Mouse (Mus musculus): ENCODE data around the gene Wdr86.

The Wdr86 gene

DNA sequence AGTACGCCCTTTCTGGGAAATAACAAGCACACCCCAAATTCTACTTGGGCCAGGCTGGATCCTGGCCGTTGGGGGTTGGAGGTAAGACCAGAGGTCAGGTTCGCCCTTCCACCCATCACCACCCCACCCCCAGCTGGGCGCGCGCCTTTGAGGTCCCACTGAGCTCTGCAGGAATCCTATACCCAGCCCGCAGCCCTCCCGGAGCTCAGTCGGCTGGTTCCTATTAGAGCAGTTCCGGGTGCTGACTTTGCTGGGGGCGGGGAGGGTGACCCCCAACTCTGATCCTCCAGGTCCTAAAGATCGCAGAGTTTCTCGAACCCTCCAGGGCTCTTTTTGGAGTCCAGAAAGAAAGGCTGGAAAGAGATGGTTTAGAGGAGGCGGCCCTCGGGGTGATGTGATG is 459 bp upstream of the Wdr86 start:
- no peak for DNase-seq

DNA sequence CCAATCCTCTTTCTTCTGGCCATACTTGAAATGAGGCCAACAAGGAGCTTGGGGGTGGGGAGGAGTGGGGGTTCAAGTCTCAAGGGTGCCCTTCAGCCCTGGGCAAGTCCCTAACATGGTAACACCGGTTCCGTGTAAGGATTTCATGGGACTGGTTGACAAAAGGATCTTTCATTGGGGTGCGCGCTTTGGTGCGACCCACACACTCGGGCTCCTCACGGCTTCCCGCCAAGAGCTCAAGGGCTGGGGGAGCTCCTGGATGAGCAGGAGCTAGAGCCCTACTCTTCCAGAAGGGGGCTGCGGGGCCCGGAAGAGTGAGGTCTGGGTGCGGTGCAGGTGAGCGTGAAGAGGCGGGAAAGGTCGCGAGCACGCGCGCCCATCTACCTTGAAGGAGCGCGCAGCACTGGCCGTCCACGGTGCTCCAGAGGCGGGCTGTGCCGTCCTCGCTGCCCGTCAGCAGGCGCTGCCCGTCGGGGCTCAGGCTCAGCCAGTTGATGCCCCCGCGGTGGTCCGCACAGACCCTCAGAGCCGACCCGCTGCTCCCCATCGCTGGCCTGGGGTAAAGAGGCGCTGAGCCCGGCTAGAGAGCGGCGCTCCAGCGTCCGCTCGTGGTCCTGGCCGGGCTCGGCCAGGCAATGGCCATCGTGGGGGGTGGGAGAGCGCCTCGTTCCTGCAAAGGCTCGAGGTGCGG is 585 bp downstream of the Wdr86 start:
- no peak for DNase-seq

DNA sequence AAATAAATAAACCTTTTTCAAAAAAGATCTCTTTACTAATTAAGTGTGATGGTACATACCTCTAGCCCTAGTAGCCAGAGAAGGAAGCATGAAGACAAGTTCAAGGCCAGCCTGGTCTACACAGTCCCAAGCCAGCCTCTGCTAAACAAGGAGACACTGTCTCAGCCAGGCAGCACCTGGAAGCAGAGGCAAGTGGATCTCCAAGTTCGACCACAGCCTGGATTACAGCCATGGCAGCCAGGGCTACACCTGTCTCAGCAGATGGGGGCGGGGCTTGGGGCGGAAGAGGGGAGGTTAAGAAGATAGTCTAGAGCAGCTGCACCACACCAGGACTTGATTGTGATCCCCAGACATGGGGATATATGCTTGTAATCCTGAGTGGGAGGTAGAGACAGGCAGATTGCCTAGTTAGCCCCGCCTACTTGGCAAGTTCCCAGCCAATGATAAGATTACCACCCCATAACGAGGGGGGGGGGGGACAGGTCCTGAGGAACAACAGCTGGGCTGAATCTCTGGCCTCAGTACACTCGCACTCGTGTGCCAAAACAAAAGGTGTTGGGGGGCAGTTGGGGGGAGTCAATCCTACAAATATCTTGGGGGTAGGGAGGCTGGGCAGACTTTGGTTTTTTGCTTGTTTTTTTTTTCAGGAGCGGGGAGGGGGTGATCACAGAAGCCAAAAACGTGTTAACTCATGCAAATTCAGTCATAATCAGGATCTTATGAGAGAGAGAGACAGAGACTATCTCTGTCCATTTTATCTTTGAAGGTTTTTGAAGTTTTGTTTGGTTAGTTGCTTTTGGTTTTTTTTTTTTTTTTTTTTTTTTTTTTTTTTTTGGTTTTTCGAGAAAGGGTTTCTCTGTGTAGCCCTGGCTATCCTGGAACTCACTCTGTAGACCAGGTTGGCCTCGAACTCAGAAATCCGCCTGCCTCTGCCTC is 3.4 kb downstream of the Wdr86 start:
- DNase-seq, result no peak

DNA sequence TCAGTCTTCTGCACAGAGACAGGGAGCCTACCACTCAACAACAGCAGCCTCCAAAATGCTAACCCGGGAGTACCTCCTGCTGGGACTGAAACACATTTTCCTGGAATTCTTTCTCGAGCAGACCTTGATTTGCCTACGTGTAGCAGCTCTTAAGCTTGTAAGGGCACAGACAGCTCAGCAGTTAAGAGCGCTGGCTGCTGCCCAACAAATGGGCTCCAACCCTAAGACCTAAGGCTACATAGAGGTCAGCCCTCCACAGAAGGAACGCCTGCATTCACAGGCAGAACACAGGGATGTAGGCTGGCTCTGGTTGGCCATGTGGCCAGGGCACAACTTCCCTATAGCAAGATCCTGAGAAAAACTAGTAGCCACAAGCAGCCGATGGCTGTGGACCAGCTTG is 4.6 kb downstream of the Wdr86 start:
- DNase-seq, result no peak

DNA sequence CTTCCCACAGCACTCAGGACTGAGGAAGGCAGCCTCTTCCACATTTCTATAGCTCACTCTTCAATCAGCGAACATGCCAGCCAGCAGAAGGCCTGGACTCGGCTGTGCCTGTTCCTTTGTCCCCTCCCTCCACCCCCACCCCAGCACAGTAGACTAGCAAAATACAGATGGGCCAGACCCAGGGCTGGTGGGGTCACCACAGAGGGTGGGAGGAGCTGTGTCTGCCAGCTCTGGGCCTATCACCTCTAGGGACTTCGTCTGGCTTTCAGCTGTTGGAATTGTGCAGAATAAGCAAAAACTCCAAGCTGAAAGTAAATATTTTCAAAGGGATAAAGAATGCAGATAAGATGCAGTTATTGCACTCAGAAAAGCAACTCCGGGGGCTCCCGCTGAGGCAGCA is 5.7 kb downstream of the Wdr86 start:
- no peak for DNase-seq

DNA sequence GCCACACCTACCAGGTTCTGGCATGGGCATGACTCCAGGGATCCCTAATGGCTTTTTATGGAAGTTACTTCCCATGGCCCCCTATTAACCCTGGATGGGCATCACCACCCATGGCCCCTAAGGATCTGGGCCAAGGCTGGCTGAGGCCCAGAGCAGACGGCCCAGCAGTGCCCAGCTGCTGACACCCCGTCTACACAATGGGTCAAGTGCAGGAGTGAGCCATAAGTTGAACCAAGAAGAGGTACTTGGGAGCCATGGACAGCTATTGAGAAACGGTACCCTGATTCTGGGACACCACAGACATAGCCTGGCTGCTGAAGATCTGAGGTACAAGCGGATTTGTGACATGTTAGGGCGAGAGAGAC is 6.3 kb downstream of the Wdr86 start:
- no peak for DNase-seq

DNA sequence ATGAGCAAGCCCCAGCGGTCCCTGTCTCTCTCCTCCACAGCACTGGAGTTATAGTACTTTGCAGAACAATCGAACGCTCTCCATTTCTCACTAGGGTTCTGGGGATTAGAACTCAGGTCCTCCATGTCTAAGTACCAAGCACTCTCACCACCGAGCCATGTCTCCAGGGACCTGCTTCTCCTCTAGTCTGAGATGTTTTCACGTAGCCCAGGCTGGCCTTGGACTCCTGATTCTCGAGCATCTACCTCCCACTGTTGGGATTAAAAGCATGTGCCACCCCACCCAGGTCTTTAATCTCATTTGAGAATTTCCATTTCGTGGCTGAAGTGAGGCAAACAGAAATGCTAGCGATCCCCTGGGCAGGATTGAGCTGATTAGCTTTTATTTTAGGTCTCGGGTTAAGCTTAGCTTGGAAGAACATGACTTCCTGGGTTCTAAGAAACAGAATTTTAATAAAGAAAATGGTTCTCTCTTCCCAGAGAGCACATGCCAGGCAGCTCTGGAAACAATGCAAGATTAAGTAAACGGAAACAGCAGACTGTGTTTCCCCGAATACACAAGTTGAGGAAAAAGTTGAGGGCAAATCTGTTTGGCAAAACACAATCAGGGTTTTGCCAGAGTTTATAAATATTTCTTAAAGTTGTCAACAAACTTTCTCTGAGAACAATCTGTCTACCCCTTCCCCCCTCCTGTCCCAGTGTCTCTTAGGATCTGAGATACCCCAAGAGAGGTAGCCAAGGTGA is 6.8 kb downstream of the Wdr86 start:
- no peak for DNase-seq

DNA sequence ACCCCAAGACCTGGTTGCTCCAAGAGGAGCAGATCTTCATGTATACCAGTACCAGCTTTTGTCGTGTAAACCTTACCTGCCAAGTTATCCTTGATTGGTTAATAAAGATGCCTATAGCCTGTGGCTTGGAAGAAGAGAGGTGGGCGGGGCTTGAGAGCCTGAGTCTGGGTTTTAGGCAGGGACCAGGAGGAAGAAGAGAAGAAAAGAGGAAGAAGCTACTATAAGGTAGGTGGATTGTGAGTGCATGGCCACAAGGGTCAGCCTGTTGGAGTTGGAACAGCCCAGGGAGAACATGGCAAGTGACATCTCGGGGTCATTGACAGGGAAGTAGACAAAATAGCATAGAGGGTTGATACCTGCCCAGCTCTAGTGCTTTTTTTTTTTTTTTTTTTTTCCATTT is 10.7 kb downstream of the Wdr86 start:
- no peak for DNase-seq

DNA sequence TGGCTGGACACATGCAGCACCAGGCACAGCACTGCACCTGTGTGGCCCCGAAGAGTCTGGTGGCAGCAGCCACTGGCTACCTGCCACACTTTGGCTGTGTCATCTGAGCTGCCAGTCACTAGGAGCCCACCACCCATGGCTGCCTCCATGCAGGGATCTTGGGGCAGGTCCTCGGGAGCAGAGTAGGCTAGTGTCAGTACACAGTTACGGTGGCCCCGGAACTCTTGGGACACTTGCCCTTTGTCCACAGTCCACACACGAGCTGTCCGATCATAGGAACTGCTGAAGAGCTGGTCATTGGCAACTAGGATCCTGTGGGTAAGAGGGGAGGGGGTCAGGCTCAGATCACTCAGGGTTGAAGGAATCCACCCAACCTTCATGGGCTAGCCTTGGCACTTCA is 12.5 kb downstream of the Wdr86 start:
- no peak for DNase-seq

DNA sequence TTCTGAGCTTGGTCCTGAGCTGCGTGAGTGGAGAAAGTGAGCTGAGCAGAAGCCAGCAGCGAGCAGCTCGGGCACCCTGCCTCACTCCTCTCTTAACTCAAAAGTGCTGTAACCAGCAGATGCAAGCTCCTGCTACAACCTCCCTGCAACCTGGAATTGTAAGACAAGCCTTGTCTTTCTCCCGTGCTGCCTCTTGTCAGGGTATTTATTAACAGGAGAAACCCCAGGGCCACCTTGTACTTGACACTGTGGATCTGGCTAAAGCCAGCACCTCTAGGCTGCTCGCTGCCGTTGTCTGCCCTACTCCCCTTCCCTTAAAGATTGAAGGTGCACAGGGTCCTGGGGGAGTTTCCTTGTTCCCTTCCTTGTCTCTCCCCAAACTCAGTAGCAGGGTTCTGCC is 16.5 kb downstream of the Wdr86 start:
- DNase-seq, result no peak

DNA sequence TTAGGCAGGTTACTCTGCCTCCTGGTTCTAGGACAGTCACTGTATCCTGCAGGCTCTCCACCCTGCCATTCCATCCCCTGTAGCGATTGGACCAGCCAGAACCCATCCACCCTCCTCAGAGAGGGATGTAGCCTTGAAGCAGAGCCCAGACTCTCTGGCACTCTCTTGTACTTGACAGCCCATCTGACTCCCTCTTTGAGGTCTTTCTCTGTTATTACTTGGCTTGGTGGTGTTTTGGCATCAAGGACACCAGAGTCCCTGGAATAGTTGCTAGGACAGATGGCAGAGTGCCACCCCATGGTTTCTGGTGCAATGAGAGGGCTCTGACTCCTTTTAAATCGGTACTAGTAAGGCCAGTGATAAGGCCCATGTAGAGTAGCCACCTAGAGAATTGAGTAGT is 17.3 kb downstream of the Wdr86 start:
- DNase-seq, result peak; percentile 83

DNA sequence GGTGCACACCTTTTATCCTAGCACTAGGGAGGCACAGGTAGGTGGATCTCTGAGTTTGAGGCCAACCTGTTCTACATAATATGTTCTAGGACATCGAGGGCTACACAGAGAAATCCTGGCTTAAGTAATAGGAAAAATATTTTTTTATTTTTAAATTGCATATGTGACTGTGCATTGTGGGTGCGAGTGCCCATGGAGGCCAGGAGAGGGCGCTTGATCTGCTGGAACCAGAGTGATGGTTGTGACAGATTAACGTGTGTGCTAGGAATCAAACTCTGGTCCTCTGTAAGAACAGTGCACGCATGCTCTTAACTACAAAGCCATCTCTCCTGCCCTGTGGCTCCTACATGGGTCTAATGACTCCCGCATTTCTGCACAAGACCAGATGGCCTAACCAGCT is 18.9 kb downstream of the Wdr86 start:
- no peak for DNase-seq

DNA sequence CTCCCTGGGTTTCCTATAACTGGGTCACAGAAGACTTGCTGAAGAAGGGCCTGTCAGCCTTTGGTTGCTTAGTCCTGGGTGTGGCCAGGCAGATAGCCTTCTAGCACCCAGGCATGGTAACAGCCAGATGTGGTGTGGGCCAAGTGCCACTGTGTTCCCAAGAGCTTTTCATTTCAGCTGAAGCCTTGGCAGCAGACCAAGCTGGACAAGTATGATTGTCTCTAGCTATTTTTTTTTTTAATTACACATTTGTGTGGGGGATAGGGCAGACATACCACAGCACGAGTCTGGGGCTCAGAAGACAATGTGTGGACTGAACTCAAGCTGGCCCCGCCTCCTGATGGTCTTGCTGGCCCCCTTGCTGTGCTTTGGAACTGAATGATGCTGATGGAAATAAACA is 20.6 kb downstream of the Wdr86 start:
- DNase-seq, result no peak

DNA sequence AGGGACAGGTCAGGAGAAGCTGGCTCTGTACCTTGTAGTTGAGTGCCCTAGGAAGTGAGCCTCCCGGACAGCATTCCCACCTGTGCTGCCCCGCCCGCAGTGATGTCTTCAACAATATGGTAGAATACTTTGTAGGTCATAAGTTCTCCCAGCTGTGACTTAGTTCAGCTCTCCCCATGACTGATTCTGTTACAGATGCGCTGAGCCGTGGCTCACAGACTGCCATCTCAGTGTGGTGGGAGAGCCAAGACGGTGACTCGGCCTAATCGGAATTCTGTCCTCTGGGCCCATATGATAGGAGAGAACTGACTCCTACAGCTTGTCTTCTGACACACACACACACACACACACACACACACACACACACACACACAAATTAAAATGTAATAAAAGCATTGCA is 25.9 kb downstream of the Wdr86 start:
- no peak for DNase-seq

DNA sequence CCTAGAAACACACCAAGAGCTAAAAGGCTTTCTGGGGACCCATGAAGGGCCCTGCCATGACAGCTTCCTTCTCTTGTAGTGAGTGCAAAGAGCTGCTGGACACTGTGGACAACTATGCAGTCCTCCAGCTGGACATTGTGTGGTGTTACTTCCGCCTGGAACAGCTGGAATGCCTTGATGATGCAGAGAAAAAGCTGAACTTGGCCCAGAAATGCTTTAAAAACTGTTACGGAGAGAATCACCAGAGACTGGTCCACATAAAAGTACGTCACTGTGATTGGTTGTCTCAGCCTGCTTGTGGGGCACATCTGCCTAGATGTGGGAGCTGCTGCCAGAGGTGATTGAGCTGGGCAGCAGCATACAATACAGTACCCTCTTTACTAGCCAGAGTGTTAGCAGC is 29.3 kb downstream of the Wdr86 start:
- no peak for DNase-seq

DNA sequence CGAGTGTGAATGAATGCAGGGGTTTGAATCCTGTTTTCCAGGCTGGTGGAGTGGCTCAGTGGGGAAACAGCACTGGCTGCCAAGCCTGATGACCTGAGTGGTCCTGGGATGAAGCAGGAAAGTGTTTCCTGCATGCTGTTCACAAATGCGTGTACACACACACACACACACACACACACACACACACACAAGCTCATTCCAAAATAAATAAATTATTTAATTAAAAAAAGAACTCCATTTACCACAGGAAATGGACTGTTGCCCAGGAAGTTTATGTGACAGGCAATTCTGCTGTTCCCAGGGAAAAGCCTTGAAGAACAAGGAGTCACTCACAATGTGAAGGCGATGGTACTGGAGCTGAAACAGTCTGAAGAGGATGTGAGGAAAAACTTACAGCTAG is 33.8 kb downstream of the Wdr86 start:
- no peak for DNase-seq

DNA sequence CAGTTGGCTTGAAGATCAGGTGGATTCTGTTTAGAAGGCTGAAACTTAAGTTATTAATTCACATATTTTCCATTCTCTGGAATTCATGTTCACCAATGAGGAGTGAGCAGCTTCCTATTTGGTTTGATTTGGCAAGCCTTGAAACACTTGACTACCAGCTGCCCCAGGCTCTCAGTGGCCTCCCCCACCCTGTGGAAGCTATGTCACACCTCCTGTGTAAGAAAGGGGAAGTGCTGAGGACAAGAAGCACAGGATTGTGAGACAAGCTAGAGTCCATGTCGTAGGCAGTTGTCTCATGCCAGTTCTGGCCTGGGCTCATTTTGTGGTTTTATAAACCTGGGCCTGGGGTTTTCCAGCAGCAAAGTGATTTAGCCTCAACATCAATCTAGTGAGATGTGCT is 42.8 kb downstream of the Wdr86 start:
- no peak for DNase-seq

DNA sequence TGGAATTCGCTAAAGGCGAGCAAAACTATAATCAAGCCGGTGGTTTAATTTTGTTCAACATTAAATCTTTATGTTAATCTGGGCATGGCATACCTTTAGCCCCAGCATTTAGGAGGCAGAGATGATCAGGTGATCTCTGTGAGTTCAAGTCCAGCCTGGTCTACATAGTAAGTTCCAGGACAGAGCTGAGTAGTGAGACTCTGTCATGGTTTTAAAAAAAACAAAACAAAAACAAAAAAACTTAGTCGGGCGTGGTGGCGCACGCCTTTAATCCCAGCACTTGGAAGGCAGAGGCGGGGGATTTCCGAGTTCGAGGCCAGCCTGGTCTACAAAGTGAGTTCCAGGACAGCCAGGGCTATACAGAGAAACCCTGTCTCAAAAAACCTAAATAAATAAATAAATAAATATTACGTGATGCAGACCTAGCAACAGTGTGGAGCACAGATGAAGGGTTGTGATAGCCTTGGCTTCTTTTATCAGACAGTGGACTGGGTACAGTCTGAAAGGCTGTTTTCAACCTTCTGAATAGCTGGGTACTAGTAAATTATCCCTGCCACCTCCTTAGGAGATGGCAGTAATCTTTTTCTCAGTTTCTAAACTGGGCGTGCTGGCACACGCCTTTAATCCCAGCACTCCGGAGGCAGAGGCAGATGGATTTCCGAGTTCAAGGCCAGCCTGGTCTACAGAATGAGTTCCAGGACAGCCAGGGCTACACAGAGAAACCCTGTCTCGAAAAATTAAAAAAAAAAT is 43.7 kb downstream of the Wdr86 start:
- DNase-seq, result peak; percentile 37

DNA sequence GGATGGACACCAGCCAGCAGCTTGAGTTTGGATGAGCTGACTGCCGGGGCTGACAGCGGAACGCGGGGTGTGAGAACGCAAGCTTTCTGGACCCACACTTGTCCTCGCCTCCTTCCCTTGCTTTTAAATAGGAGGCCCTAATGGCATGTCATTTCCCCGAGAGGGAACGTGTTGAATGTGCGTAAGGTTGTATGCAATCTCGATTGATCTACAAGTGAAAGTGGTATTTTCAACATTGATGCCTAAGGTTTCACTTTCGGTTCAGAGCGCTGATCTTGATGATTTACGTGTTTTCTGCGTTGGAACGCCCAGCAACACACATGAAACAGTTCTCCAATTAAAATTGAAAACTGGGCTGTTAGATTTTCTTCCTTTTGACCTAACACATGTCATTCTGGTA is 44.4 kb downstream of the Wdr86 start:
- no peak for DNase-seq

DNA sequence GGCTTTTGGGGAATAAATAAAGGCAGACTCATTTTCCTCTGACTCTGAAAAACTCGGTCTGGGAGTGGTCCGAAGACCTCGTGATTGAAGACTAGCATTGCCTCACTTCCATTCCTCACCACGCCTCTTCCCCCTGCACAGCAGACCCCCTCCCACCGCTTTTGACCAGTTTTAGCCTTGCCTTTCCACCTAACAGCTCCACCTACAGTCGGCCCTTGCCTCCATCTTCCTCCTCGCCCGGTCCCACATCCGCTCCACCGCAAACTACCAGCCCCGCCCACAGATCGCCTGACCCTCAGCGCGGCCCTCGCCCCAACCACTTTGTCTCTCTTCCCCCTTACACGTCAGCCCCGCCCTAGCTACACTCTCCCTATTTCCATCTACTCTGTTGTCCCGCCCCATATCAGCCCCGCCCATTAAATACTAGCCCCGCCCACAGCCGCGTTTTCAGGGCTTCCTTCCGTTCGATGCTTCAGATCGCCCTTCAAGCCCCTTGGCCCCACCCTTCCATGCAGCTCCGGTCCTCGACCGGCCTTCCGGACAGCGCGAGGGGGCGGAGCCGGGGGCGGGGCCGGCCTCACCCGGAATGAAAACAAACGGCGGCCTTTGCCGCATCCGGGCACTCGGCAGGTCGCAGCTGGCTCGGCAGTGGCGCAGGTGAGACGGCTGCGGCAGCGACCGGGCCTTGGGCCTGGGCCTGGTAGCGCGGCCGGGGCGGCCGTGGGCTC is 45.0 kb downstream of the Wdr86 start, which contains the start of gene Nub1:
Gene Nub1, plus strand, starts transcription at position 167 of the 728 bp plus-strand sequence.
- DNase-seq, result peak; percentile 99

DNA sequence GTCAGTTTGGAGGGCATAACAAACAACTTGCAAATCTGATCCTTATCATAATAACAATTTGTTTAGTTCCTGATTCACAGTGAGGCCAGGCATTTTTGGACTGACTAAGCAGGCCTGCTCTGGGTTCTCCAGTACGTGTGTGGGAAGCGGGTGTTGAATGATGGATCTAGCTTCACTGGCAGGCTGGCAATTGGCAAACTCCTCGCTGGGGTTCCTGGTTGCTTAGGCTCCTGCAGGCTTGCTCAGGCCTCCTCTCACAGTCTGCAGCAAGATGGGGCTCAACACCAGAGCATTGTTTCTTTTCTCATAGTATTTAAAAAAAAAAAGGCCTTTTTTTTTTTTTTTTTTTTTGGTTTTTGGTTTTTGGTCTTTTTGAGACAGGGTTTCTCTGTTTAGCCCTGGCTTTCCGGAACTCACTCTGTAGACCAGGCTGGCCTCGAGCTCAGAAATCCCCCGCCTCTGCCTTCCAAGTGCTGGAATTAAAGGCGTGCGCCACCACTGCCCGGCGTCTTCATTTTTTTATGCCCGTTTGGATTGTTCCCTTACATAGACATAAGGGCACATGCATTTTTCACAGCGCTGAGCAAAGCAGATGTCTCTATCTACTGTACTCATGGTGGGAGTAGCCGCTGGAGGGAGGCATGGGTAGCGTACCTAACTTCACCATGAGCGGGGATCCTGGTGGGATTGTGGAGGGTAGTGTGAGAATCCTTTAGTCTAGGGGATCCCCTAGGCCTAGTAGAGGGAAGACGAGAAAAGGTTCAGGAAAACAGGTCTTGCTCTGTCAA is 45.8 kb downstream of the Wdr86 start:
- DNase-seq, result peak; percentile 54
